Mouse (Mus musculus) intestine, postnatal 0 days (tissue): ENCODE results near the gene Sncb. TPM values are rescaled to one million over a fixed set of nuclear protein-coding genes. Genes with fewer than 3 reads are reported as not detected.

ENCODE experiments used
- ATAC-seq: fragments of 200-750 bp; cut with Nextera tagmentation; 2 replicates; pipeline ENCODE4 v1.8.0; 2017; ENCODE audit warnings: mild to moderate bottlenecking, moderate TSS enrichment, moderate library complexity
- H3K27ac ChIP-seq: fragments of 300-500 bp; sonication (generic); 2 replicates; pipeline ENCODE4 v1.5.1; 2014; ENCODE audit warnings: mild to moderate bottlenecking, low read depth, low read length, moderate library complexity
- H3K27me3 ChIP-seq: fragments of 300-500 bp; sonication (generic); replicated peaks from 2 replicates; pipeline ENCODE4 v1.6.1; 2014; ENCODE audit warnings: low read length, mixed read lengths; ENCODE audit not compliant: control insufficient read depth, insufficient read depth
- H3K36me3 ChIP-seq: fragments of 300-500 bp; sonication (generic); 2 replicates; pipeline ENCODE4 v1.6.1; 2014; ENCODE audit warnings: mild to moderate bottlenecking, moderate library complexity; ENCODE audit not compliant: control insufficient read depth, insufficient read depth
- H3K4me1 ChIP-seq: fragments of 300-500 bp; sonication (generic); replicated peaks from 2 replicates; pipeline ENCODE4 v1.6.1; 2014; ENCODE audit warnings: antibody characterized with exemption, low read length, mixed read lengths; ENCODE audit not compliant: control insufficient read depth, insufficient read depth
- H3K4me2 ChIP-seq: fragments of 300-500 bp; sonication (generic); replicated peaks from 2 replicates; pipeline ENCODE4 v1.6.1; 2014; ENCODE audit warnings: low read depth, mild to moderate bottlenecking, moderate library complexity
- H3K4me3 ChIP-seq: fragments of 300-500 bp; sonication (generic); 2 replicates; pipeline ENCODE4 v1.5.1; 2014; ENCODE audit warnings: low read depth, low read length
- H3K9ac ChIP-seq: fragments of 300-500 bp; sonication (generic); 2 replicates; pipeline ENCODE4 v1.6.1; 2014; ENCODE audit warnings: mild to moderate bottlenecking, low read depth, low read length
- H3K9me3 ChIP-seq: fragments of 300-500 bp; sonication (generic); 2 replicates; pipeline ENCODE4 v1.6.1; 2016; ENCODE audit warnings: mixed run types; ENCODE audit not compliant: control insufficient read depth
- CTCF ChIP-seq: sonication (generic); IDR thresholded peaks from 2 replicates; pipeline ENCODE4 v1.5.1; 2016; ENCODE audit warnings: low read depth, mild to moderate bottlenecking, control low read depth, antibody characterized with exemption, moderate library complexity
- WGBS: fragments of 180-500 bp; shearing (Covaris S2); extraction: QIAGEN DNeasy Blood & Tissue Kit; methylation state at CpG from one replicate; pipeline ENCODE4 v1.1.7; 2014; 5-methylcytosine and 5-hydroxymethylcytosine counted together
- polyA plus RNA-seq: library from polyadenylated mRNA; unstranded; fragments of >200 nt; fragmentation: Nextera tagmentation; extraction: Ambion mirVana; gene quantifications from 2 replicates; pipeline ENCODE4 v1.2.1, GENCODE M21; 2015

Sncb gene
- polyA plus RNA-seq, result 0.22 and 0.37 TPM in 2 replicates

DNA sequence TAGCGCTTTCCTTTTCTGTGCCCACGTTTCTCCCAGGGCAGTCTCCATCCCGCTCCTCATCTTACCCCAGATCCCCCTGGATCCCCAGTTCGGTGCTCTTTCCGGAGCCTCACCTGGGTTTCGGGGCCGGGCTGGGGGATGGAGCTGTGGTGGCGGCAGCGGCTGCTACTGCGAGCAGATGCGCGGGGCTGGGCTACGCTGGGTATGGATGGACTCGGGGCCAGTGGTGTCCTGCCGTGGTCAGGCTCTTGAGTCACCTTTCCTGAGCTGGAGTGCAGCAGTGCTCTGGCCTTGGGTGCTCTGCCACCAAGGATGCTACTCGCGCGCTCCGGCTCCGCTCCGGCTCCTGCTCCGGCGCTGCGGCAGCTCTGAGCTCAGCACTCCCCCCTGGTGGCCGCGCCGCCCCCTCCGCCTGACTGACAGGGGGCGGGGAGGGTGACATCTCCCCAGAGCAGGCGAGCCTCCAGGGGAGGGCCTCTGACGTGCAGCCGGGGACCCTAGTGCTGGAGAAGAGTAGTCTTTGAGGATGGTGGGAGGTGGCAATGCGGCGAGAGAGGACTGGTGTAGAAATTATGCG is at the start of gene Sncb:
TSS of gene Sncb (minus strand) at position 404 of the 577 bp plus-strand sequence.
- Histone ChIP-seq H3K27me3 (peaks cover 40% of the 10 kb centered on the region), H3K4me2 (peak within 1 kb of the TSS; percentile 60), H3K9ac (no peak within 1 kb of the TSS), H3K9me3 (no peaks in the 10 kb centered on the region), H3K36me3 (no peaks in the 10 kb centered on the region), H3K4me3 (peak within 1 kb of the TSS; percentile 38), H3K4me1 (peaks cover 2% of the 10 kb centered on the region; the same call in 1 of the 2 replicates), H3K27ac (no peak within 1 kb of the TSS)
- ATAC-seq, result peak; percentile 33; the same call in 1 of the 2 replicates
- under 1% methylated on average over 35 of the region's 35 CpGs for WGBS
- peak; percentile 83 for TF ChIP-seq CTCF

DNA sequence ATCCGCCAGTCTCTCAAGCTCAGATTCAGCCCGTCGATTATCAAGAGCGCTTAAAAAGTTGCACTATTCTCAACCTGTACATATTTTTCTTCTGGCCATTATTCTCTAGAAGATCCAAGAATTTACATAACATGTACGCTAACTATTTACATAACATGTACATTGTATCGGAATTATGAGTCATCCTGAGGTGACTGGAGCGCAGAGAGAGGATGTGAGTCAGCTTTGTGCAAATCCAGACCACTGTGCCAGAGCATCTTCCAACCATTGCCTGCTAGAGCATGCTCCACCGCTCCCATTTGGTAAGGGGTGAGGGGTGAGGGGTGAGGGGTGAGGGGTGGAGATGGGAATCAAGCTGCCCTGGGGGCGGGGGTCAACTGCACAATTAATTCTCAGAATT is 47.0 kb upstream of the Sncb start:
- Histone ChIP-seq H3K36me3 (no peaks in the 10 kb centered on the region), H3K9ac (no peak overlapping the region)
- 79% methylated on average over 9 of the region's 9 CpGs for WGBS

DNA sequence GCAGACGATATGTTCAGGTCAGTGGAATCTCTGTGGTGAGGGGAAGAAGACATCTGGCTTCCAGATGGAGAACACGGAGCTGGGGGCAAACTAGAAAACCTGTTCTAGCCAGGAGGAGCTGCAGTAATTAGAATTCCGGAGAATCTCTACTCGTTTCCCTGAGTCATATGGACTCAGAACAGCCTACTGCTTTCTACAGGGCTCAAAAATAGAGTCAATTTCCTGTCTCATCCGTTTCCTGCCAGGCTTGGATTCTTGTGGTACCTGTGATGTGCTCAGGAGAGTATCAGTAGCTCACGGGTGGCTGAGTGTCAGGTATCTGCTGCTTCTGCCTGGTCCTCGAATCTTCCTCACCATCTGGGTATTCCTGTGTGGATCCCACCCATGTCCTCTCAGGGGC is 45.1 kb upstream of the Sncb start:
- Histone ChIP-seq H3K36me3 (no peaks in the 10 kb centered on the region), H3K9me3 (no peaks in the 10 kb centered on the region), H3K4me3 (no peak overlapping the region), H3K9ac (no peak overlapping the region), H3K4me2 (no peak overlapping the region), H3K27me3 (no peaks in the 10 kb centered on the region), H3K27ac (no peak overlapping the region), H3K4me1 (no peaks in the 10 kb centered on the region)
- no peak for TF ChIP-seq CTCF
- ATAC-seq, result no peak
- 60% methylated on average over 7 of the region's 7 CpGs for WGBS

More for the DNA sequence above, 47.0 kb upstream of the Sncb start:
- Histone ChIP-seq H3K9me3 (no peaks in the 10 kb centered on the region), H3K27ac (no peak overlapping the region), H3K4me3 (no peak overlapping the region), H3K4me1 (no peaks in the 10 kb centered on the region), H3K4me2 (no peak overlapping the region), H3K27me3 (no peaks in the 10 kb centered on the region)
- ATAC-seq, result no peak
- TF ChIP-seq CTCF, result no peak

DNA sequence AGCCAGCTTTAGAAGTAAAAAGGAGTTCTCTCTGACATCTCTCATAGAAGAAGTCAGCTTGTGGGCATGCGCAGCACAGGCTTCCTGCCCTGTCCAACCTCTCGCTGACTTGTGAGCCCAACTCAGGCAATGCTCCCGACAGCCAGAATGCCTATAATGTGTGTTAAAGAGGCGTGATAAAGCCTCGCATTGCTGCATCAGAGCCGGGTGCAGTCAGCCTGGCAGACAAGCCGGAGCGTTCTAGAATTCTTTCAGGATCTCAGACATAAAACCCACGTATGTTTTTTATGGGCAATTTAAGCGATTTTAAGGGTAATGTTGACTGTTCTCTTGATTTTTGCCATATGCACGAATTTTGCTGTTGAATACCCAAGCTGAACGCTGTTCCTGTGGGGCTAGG is 41.7 kb upstream of the Sncb start:
- no peak overlapping the region for H3K9ac ChIP-seq
- H3K4me2 ChIP-seq, result no peak overlapping the region
- no peaks in the 10 kb centered on the region for H3K4me1 ChIP-seq
- H3K27me3 ChIP-seq, result peaks cover 3% of the 10 kb centered on the region; the same call in 1 of the 2 replicates
- no peaks in the 10 kb centered on the region for H3K36me3 ChIP-seq
- no peak overlapping the region for H3K4me3 ChIP-seq
- no peaks in the 10 kb centered on the region for H3K9me3 ChIP-seq
- no peak overlapping the region for H3K27ac ChIP-seq
- 73% methylated on average over 12 of the region's 12 CpGs for WGBS
- TF ChIP-seq CTCF, result no peak
- ATAC-seq, result no peak

DNA sequence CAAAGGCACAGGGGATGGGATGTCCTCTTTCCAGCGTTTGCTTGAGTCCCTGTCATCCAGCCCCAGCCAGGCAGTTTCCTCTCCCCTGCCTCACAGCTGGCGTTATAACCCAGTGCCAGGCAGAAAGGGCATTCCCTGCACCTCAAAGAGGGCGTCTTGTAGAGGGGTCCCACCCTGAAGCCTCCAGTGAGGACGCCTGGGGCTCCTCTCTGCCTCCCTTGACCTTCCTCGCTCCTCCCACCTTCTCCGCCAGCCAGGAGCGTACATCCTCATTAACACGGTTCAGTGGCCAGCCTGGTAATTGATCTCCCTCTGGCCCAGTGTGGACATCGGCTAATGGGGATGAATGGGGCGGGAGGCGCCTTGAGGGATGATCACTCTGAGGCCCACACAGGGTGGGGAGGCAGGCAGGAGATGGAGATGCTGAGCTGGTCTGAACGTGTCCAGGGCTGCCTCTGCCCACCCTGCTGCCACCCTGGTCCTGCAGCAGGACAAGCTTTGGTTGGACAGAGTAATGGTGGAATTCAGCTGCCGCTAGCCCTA is 40.1 kb upstream of the Sncb start:
- Histone ChIP-seq H3K4me3 (no peak overlapping the region), H3K27me3 (peaks cover 3% of the 10 kb centered on the region; the same call in 1 of the 2 replicates), H3K9ac (no peak overlapping the region), H3K4me1 (no peaks in the 10 kb centered on the region), H3K9me3 (no peaks in the 10 kb centered on the region), H3K36me3 (no peaks in the 10 kb centered on the region), H3K4me2 (no peak overlapping the region), H3K27ac (no peak overlapping the region)
- TF ChIP-seq CTCF, result no peak
- no peak for ATAC-seq
- 56% methylated on average over 13 of the region's 13 CpGs for WGBS

DNA sequence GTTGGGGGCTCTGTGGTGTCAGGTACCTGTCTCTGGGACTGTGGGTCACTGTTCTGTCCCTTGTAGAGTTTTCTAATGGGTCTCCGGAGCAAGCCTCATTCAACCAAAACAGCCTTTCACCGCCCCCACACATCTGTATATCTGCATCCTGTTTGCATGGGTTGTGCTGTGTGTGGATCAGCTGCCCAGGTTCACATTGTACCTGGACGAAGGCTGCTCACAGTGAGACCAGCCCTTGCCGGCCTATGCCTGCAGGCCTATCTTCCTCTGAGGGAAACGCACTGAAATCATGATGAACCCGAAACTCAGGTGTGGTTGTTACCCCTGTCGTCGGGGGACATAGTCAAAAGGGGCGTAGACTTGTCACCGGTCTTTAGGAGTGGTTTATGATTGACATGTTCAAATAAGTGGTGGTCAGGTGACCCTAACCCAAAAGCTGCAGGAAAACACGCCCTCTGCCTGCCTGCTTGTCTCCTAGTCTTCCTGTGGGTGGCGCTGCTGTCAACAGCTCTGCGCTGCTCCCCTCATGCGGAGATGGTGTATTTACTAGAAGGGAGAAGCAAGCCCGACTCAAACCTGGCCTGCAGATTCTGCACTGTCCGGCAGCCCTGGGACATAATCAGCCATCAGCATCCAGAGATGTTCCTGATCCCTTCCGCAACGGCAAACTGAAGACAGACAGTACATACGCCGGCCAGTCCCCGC is 38.9 kb upstream of the Sncb start:
- no peak overlapping the region for H3K27ac ChIP-seq
- H3K4me3 ChIP-seq, result no peak overlapping the region
- no peaks in the 10 kb centered on the region for H3K9me3 ChIP-seq
- no peaks in the 10 kb centered on the region for H3K36me3 ChIP-seq
- H3K4me2 ChIP-seq, result no peak overlapping the region
- no peaks in the 10 kb centered on the region for H3K4me1 ChIP-seq
- H3K27me3 ChIP-seq, result peaks cover 3% of the 10 kb centered on the region; the same call in 1 of the 2 replicates
- peak; percentile 48 for TF ChIP-seq CTCF
- 35% methylated on average over 21 of the region's 21 CpGs for WGBS
- ATAC-seq, result no peak
- H3K9ac ChIP-seq, result no peak overlapping the region
